Mouse (Mus musculus) hindlimb bud, embryonic 11.5 days (tissue): ENCODE measurements at regions not wholly inside any gene's neighbourhood (a gene's known extent, or its start where the extent isn't known, plus 50 kb on each side); places are given as distances from the start of the nearest gene placed in this dataset.

ENCODE experiments used
- DNase-seq: peaks from one replicate; pipeline ENCODE4 v3.0.0-alpha.2; 2012; ENCODE audit warnings: low read depth, low spot score; ENCODE audit errors: extremely low spot score

DNA sequence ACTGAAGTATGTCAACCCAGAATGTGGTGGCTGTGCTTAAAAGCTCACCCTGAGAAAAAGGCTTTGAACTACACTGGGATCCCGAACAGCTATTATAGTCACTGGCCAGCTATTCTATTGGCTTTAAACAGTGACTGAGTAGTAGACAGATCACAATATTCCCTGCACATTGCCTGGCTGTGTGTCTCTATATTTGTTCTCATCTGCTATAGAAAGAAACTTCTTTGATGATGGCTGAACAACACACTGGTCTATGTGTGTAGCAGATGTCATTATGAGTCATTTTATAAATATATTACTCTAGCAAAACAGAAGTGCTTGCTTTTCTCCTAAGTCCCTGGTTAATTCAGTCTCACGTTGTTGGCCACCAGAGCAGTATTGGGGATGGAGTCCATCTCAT is 152.1 kb upstream of the Slco6d1 start:
- no peak for DNase-seq

- no peak for DNase-seq
Measured at GRCm38 (mm10) chr1:98270212-98270611, 150.7 kb upstream of the Slco6d1 start.

DNA sequence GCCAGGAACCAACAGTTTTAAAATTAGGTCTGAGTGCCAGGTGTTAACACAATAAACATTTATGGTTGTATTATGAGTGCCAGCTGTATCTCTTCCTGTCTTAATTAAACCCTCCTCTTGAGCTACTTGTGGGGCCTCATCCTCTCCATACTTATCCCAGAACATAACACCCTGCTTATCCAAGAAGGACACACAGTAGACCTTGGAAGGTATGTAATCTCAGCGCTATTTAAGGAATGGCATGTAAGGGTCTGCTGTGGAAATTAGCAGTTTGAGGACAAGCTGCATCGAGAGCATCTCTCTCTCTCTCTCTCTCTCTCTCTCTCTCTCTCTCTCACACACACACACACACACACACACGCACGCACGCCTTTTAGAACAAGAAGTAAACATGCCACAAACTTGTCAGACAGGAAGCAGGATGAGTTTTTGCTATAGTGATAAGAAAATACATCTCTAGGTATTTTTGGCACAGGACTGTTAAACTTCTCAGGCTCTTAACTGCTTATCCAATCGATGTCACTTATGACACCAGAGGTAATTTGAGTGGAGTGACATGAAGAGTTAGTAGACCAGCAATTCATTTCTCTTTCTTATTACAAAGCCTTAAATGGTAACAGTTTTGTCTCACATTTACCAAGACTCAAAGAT is 146.8 kb upstream of the Slco6d1 start:
- no peak for DNase-seq

GRCm38 (mm10) chr1:98275524-98275923 is 145.4 kb upstream of the Slco6d1 start:
- no peak for DNase-seq

DNA sequence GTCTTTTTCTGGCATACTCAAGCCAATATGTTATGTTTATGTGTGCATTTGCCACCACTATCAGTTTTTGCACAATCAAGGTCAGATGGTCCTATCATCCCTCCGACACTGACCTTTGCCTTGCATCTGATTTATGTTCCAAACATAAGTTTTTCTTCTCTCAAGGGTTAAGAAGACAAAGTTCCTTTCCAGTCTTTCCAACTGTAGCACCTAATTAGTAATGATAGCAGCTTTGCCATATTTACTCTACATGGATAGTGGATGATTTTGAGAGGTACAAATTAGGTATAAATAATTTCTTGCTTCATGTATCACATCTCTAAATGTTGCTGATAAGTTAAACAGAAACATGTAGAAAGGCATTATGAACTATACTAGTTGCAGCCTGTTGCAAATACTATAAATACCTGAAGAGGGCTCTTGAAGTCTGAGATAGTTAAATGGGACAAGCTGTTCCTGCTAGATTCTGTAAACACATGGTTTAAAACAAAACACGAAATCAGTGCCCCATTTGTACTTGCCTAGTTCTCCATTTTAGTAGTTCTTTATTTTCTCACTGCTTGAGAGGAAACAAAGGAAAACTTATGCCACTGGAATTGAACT is 141.4 kb upstream of the Slco6d1 start:
- no peak for DNase-seq

GRCm38 (mm10) chr1:98280263-98281052 is 140.5 kb upstream of the Slco6d1 start:
- no peak for DNase-seq

- DNase-seq: no peak
Measured at GRCm38 (mm10) chr1:98281053-98281770, 139.7 kb upstream of the Slco6d1 start.

DNA sequence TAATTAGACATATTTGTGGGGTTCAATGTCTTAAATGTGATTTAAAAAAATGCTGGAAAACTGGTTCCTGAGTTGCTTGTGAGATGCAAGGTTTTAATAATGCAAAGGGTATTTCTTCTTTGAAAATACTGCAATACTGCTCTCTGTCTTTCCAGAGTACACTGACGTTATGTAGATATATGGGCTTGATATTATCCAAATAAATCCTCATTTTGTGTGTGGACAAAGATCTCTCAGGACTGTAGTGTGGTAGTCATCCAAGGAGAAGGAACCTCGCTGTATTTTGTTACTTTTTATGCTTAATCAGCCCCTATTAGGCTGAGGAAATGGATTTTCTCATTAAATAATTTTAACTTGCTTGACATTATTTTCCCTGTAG is 139.2 kb upstream of the Slco6d1 start:
- DNase-seq: no peak

- no peak for DNase-seq
Measured at GRCm38 (mm10) chr1:98303166-98303565, 117.8 kb upstream of the Slco6d1 start.

DNA sequence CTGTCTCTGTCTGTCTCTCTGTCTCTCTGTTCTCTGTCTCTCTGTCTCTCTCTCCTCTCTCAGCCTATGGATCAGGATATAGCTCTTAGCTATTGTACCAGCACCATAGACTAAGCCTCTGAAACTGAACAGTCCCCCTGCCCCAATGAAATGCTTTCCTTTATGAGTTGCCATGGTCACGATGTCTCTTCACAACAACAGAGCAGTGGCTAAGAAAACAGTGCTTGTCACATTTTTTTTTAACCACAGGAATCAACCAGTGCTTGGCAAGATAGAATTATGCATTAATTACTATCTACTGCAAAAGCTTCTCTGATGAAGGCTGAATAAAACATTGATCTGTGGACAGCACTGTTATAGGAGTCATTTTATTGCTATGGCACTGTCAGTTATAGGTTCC is 114.6 kb upstream of the Slco6d1 start:
- no peak for DNase-seq

- no peak for DNase-seq
Measured at GRCm38 (mm10) chr1:98307519-98307918, 113.4 kb upstream of the Slco6d1 start.

GRCm38 (mm10) chr1:98309894-98310293 is 111.0 kb upstream of the Slco6d1 start:
- no peak for DNase-seq

- DNase-seq: peak; percentile 49
Measured at GRCm38 (mm10) chr1:98350095-98350549, 70.8 kb upstream of the Slco6d1 start.

- no peak for DNase-seq
Measured at GRCm38 (mm10) chr1:98350725-98351124, 70.2 kb upstream of the Slco6d1 start.

DNA sequence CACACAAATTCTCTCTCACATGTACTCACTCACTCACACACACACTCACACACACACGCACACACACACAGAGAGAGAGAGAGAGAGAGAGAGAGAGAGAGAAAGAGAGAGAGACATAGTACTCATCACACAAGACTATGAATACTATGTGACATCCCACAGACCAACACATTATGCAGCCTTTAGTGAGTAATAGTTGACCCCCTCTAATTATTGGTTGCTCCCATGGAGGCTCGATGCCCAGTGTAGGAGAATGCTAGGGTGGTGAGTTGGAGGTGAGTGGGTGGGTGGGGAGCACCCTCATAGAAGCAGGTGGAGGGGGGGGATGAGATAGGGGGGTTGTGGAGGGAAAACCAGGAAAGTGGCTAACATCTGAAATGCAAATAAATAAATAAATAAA is 69.4 kb upstream of the Slco6d1 start:
- DNase-seq: no peak
